Mouse (Mus musculus) G1E-ER4 (cell line): ENCODE results near the gene Tubb2a. TPM values are rescaled to one million over a fixed set of nuclear protein-coding genes. Genes with fewer than 3 reads are reported as not detected.

Experiments used
- GATA1 ChIP-seq: IDR thresholded peaks from one replicate; pipeline ENCODE4 v1.8.0; 2012; ENCODE audit warnings: low read length, inconsistent platforms
- polyA plus RNA-seq: library from polyadenylated mRNA; stranded (reverse); fragments of >175 nt; gene quantifications from 2 replicates; pipeline ENCODE4 v1.2.3, GENCODE M21; 2012

Gene Tubb2a
- polyA plus RNA-seq, 1 experiment, result 10.9 TPM

DNA sequence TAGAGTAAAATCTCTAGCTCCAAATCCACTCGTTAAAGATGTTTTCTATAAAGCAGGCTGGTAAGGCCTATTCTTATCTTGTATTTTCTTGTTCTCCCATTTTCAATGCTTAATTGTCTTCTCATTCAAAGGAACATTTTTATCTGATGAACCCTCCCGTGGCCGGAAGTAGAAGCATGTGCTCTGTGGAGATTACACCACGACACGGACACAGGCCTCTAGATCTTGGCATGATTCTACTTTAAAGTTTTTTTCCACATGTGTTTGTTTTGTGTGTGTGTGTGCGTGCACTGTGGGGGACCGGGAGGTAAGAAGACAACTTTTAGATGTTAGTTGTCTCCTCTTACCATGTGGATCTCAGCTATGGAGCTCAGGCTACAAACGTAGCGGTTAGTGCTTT lies 24.1 kb upstream of the Tubb2a start:
- TF ChIP-seq GATA1, result peak; percentile 66

DNA sequence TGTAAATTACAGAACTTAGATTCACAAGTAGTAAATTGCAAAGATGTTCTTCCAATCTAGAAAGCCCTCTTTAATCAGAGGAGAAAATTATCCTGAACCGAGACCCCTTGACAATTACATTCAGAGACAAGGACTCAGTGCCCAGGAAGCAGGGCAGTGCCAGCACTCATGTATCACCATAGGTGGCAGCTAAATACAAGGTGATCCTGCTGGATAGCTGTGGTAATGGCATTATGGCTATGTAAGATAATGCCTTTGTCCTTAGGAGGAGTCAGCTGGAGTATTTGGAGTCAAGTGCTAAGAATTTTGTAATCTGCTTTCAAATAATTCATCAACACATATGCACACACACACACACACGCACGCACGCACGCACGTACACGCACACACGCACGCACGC lies 23.4 kb upstream of the Tubb2a start:
- no peak for TF ChIP-seq GATA1

DNA sequence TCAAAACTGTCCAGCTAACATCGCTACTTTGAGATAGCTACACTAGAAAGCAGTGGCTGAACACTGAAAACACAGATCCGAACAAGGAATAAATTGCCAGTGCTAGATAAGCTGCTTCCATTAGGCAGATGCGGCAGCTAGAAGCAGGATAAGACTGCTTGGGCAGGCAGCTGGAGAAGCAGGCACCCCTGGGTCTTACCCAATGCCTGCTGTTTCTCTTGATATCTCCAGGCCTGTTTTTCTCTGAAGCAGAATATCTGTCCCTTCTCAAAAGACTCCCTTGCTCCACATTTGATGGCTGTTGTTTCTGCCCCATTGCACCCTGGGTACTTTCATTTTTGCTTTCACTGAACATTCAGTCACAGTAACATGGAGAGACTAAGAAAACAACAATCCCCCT lies 22.9 kb upstream of the Tubb2a start:
- TF ChIP-seq GATA1, result peak; percentile 80

DNA sequence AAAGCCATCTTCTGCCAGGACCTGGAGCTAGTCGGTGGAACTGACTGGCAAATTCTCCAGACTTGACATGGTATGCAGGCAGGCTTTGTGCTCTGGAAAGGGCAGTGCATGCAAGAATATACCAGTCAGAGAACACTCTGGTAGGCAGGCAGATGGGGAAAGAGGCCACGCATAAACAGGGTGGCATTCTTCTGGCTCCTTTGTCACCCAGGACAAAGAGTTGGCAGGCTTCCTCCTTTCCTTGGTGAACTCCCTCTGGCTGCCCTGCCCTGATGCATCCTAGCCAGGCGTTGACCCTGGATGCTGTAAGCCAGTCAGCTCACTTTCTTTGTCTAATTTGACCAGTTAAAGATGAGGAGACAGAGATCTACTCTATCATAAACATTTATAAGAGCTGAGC lies 19.3 kb upstream of the Tubb2a start:
- TF ChIP-seq GATA1, result no peak

DNA sequence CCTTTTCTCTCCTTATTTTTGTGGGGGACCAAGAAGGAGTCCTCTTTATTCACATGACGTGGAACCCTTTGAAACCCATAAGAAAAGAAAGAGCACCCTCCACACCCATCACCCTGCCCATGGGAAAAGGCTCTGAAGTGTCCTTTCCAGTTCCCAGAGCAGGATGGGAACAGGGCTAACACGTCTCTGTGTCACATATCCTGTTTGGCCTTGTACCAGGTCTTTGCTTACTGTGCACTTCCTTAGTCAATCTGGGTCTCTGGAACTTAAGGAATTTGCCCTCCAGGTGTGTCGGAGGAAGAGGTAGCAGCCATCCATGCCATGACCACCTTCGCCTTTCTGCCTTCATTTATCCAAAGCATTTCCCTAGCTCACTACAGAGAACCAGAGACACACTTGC lies 18.6 kb upstream of the Tubb2a start:
- TF ChIP-seq GATA1, result no peak

DNA sequence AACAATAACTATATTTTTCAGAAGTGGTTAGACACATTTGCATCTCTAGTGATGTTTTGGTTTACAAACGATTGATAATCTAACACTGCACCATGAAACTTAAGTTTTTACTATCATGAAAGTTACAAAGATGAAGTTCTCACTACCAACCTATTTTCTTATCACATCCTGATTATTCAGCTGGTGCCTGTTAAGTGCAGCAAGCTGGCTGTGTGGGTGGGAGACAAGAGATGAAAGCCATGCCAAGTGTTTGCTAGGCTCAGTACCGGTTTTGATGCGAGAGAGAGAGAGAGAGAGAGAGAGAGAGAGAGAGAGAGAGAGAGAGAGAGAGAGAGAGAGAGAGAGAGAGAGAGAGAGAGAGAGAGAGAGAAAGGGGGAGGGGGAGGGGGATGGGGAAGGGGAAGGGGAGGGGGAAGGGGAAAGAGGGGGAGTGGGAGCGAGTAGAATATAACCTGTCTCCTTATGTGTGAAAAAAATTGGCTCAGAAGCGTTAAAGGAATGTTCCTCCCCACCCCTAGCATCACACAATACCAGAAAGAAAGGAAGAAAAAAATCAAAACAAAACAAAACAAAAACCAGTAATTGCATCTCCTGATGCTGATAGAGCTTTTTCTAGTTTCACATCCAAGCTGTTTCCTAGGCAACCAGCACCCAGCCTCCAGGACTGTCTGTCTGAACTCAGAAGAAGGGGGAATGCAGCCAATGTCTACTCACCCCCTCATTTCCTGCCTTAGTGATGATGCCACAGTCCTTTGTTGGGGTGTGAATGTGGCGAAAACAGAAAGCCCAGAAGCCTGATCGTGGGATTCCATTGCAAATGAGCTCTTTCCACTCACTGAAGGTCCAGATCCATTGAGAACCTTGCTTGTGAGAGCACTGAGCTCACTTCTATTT lies 18.0 kb upstream of the Tubb2a start:
- no peak for TF ChIP-seq GATA1

DNA sequence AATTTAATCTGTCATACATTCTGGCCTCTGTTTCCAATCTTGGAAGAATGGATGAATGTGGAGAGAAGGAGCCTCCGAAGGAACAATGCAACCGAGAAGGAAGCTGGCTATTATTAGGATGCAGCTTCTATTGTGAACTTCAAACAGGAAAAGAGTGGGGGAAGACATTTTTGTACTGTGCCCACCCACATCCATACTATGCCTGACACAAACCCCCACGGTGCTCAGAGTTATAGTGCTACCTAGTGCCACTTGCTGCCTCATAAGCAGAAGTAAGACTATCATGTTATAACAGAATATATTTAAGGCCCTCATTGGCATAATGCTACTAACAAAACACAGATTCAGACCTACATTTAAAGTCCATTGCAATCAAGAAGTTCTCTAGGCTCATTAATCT lies 11.6 kb upstream of the Tubb2a start:
- no peak for TF ChIP-seq GATA1

DNA sequence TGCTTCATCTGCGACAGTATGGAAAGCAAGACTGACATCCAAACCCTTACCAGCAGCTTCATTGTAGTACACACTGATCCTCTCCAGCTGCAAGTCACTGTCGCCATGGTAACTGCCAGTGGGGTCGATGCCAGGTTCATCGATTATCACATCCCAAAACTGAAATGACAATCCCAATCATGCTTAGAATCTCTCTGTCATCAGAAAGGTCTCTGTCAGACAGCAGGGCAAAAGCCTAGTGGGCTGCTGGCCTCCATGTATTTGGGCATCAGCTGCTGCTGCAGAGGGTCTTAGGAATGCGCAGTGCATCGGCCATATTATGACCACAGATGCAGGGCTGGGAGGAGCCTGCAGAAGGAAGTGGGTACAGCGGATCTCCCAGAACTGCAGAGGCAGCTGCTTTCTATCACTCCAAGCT lies 11.1 kb upstream of the Tubb2a start:
- TF ChIP-seq GATA1, result no peak

DNA sequence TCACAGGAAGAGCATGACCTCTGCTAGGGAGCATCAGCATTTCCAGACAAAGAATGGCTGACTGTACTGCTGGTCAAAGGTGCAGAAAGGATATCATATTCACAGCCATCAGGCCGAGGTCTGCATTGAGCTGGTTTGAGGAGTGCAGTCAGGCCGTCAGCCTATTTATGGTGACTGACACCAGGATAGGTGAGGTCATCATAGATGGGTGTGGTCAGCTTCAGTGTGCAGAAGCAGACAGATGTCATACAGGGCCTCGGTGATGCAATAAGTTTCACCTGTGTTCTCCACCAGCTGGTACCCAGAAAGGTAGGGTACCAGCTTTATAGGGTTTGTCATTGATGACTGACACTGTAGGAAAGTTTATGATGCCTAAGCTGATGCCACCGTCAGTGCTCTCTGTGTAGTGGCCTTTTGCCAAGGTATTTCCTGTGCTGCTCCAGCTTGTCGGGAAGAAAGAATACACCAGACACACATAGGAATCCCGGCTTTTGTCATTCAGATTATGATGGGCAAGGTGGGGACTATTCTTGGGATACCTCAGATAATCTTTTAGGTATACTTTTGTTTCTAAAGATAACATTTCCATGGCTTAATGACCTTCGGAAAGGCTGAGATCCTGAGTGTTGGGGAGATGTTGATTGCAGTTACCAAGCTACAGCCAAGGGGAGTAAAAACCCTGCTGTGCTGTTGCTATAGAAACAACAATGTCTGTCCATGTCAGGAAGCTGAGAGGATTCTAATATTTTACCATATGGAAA lies 9.4 kb upstream of the Tubb2a start:
- no peak for TF ChIP-seq GATA1

DNA sequence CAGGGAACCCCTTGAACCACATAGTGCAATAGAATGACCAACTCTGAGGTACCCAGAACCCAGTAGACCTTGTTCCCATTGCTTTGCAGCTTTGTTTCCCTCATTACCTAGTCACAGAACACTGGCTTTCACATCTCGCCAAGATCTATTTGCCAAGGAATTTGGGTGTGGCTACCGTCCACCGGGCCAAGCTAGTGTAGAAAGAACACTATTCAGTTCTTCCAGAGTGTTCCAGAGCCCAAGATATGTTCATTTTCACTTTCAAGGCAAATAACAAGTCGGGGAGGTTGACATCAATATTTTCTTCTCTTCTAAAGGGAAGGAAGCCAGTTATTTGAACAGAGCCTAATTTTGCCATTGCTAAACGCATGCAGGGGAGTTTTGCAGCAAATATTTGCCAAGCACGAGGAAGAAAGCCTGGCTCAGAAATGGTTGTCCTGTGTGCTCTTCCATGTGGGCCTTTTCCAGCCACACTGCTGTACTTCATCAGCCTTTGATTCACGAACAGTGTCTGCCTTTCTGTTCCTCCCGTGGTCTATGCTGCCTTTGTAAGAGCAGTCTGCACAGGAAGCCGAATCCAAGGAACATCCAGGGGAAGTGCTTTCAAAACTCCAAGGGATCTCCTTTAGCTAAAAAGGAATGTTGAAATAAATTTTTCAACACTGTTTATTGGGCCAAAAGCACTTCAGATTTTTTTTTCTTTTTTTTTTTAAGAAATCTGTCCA lies 6.4 kb upstream of the Tubb2a start:
- no peak for TF ChIP-seq GATA1

DNA sequence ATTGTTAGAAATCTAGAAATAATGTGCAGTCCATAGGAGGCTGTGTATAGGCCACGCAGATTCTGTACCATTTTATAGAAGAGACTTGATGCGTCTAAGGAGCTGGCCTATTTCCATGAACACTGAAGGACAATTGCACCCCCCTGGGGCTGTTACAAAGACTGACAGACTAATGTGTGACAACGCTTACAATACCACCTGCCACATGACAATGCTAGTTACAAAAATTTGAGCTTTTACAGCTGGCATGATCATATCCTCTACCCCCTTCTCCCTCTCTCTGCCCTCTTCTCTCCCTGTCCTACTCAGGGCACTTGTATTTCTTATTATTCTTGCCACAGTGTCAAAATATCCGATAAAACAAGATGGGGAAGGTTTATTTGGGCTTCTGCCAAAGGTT lies 4.1 kb upstream of the Tubb2a start:
- no peak for TF ChIP-seq GATA1

DNA sequence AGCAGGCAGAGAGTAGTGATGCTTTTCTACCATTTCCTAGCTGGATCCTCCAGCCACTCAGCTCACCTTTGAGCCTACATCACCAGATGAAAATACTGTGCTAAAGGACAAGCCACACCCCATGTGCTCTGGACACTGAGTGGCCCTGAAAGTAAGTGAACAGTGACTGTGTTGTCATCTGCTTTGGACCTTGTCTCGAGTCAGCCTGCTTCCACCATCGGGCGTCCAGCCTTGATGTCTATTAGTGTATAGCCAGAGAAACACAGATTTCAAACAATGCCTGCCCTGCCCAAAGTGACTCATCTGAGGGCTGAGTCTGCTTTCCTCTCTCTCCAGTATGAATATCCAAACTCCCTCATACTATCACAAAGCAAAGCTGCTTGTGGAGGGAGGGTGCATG lies 2.0 kb upstream of the Tubb2a start:
- TF ChIP-seq GATA1, result no peak

DNA sequence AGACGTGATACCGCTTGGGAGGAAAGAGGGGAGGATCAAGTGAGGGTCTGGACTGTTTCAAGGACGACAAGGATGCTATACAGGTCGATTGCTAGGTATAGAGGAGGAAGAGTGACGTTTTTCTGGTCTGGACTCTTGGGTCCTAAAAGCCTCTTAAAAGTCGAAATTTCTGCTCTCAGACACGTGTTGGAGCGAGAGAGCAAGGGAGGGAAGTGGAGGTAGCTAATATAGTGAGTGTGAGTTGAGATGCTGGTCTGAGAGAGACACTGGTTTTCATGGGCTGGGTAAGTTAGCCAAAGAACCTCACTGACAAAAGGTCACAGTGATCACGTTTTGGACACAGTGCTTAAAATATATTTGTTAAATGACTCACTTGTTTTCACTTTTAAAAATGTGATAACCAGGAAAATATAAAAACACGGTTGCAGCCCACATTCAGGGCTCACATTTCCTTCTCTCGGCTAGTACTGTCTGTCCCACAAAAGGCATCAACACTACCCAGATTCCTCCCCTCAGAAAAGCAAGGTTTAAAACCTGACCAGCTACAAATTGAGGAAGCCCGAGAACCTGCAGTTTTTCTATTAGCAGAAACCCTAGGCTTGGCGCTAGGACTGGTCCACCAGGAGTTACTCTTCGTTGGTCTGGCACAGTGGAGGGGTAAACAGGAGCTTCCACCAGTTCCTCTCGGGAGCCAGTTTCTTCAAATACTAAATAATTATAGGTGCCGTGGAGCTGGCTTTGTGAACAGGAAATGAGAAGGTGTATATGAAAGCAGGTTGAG lies 883 bp upstream of the Tubb2a start:
- TF ChIP-seq GATA1, result no peak

DNA sequence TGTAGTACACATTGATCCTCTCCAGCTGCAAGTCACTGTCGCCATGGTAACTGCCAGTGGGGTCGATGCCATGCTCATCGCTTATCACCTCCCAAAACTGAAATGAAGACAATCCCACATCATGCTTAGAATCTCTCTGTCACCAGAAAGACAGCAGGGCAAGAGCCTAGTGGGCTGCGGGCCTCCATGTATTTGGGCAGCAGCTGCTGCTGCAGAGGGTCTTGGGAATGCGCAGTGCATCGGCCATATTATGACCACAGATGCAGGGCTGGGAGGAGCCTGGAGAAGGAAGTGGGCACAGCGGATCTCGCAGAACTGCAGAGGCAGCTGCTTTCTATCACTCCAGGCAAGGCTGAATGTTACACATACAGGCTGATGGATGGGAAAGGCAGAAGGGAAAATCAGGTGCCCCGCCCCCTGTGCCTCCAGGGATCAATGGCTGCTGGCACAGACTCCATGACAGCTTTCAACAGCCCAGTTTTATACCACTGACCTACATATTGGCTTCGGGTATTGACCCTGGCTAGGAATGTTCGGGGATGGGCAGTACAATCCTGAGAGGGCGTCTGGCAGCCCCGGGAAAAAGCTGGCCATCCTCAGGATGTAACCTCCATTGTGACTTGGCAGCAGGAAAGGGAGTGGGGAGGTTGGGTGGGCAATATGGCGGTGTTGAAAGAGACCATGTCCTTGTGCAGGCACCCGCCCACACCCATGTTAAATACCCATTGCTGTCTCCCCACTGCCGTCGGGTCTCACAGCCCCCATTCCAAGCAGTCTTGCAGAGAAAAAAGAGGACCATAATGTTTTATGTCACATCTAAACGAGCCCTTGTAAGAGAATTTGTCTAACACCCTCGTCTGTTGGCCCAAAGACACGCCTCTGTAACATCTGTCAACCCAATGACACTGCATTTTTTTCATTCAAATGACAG lies 981 bp downstream of the Tubb2a start:
- no peak for TF ChIP-seq GATA1
